Mouse (Mus musculus) kidney, postnatal 36 days (tissue): ENCODE data around the gene 6430550D23Rik.
"Not testable (repeated sequence)": the region's sequence is repeated elsewhere in the genome, so short reads cannot be mapped to it uniquely, and the experiment has no call there.

Experiments used
- DNase-seq, 2 experiments: peaks; one replicate each; pipeline ENCODE4 v3.0.0; 2021 to 2022; ENCODE audit warnings: mixed read lengths in 2 of 2

6430550D23Rik gene

DNA sequence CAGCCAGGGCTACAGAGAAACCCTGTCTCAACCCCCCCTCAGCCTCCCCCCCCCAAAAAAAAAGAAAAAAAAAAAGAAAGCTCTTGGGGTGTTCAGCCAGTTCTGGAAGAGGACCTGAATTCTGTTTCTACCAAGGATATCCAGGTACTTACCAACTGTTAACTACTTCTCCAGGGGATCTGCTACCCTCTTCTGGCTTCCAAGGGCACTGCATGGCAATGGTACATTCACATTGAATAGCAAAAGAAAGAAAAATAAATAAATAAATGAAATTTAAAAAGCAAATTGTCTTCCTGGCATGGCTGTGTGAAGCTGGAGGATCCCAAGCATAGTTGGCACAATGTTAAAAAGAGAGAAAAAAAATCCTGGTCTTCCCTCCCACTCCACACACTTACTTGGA lies 55.8 kb downstream of the 6430550D23Rik start:
- peak; percentile 81 to 86 for DNase-seq

DNA sequence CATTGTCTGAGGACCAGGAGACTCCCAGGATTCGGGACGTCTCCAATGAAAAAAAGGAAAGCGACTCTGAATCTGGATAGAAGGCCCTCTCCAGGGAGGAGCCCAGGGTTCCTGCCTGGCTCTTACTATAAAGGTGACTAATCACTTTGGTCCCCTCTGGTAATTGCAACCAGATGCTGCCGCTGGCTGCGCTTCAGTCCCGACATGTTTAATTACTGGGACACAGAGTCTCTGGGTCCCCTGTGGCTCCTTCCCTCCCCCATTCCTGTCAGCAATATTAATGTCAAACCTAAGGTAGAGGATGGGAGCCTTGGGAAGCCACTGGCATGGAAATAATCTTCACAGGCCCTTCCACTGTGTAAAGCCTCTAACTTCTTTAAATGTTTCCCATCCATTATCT lies 58.4 kb downstream of the 6430550D23Rik start:
- no peak for DNase-seq

DNA sequence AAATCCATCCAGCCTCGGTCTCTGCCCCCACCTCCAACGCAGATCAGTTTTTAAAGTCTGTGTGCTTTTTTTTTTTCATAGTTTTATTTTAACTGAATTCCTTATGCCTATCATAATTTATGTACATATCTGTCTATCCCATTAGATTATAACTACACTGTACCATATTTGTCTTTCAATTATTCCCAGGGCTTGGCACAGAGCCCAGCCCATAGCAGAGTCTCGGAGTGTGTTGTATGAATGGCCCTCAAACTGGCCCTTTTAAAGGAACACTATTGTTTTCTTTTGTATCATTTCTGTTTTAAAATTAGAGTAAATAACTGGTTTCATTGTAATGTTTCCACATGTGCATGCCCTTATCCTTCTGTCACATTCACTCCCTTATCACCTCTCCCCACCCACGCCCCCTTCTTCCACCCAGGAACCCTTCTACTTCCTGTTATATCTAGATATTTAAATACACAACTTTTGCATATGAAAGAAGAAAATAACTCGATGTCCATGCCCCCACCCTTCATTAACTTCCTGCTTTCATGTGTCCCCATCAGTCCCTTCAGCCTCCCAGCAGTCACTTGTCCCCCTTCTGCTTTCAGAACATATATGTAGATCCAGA lies 60.3 kb downstream of the 6430550D23Rik start:
- DNase-seq = peak in 1 of 2 experiments; percentile 18

DNA sequence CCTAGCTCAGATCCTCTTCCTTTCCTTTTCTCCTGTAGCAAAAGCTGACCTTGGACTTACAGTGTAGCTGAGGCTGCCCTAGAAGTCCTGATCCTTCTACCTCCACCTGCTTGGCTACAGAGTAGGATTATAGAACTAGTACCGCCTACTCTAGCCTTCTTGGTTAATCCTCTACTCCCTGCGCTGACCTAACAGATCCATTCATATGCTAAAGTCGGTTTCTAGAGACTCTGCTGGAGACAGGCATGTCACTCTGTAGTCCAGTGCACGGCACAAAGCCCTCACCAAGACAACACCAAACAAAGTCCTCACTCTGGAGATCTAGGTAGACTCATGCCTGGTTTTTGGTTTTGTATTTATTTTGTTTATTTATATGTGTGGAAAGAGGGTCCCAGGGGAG lies 61.3 kb downstream of the 6430550D23Rik start:
- DNase-seq = no peak

DNA sequence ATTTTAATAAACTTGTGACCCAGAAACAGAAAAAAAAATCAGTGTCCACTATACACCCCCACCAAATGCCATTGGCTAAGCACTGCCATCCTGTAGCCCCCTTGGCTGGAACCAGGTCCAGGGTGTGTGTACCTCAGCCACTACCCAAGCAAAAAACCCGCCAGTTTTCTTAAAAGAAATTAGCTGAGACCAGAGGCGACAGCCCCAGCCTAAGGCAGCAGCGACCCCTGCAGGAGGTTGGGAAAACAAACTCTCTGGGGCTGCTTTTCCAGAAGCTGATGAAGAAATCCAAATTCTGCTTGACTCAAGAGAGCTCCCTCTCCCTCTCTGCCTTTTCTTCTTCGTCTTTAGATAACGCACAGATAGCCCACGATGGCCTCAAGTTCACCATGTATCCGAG lies 61.7 kb downstream of the 6430550D23Rik start:
- peak; percentile 46 to 88 for DNase-seq

DNA sequence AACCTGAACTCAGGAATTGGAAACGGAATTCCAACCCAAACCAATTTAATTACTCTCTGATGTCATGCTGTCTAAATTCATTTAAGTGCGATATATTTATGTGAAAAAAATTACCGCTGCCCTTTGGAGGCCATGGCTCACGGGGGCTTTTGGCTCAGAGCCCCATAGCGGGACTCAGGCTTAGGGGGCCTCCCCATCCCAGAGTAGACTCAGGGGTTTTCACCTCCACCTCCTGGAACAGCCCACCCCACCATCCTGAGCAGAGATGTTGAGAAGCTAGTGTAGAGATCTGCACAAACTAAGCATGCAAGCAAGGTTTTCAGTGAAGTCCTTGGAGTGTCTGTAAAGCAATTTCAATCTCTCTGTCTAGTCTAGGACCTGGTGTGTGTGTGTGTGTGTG lies 62.2 kb downstream of the 6430550D23Rik start:
- no peak for DNase-seq

DNA sequence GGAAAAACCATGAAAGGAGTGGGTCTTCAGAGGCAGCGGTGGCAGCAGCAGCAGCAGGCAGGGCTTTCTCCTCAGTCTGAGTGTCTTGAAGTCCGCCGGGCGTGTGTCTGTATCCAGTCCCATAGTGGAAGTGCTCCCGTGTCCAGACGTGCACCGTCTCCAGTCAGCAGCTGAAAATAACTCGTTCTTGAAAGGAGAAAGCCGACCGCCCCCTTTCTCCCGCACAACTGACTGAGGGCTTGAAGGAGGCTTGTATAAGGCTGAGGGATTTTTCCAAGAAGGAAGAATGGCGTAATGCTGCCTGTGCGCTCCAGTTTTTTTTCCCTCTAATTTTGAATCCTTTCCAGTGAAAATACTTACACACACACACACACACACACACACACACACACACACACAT lies 62.7 kb downstream of the 6430550D23Rik start, which contains the start of gene Gdf5:
Gene Gdf5 (minus strand): TSS at position 244 of the 400 bp plus-strand sequence.
- no peak for DNase-seq

DNA sequence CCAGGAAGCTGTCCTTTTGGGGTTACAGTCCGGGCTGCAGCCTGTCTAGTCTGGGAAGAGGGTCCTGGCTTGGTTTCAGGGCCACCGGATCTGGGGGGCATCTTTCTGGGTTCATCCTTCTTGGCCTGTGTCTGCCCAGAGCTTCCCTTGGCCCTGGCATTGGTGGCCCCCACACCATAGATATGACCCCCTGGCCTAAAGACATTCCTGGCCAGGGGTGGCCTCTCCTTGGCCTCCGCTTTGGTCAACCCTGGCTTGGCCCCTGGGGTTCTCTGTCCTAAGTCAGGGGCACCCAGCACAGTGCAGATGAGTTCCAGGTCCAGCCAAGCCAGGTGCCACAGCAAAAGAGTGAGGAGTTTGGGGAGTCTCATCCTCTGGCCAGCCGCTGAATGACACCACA lies 63.1 kb downstream of the 6430550D23Rik start:
- no peak for DNase-seq

DNA sequence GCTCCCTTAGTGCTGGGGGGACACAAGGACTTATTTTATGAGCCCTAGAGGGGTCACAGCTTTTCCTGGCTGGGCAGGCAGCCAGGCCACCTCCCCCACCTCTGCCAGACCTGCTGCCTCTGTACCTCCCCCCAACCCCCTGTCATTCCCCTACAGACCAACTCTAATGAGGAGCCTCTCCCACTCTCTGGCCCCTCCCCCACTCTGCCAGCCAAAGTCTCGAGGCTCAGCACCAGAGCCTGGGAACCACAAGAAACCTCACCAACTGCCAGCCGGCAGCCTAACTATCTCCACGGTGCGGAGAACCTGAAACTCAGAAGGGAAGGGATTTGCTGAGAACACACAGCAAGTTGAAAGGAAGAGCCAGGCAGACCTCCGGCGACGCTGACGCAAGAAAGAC lies 64.3 kb downstream of the 6430550D23Rik start:
- peak in 1 of 2 experiments; percentile 19 for DNase-seq

DNA sequence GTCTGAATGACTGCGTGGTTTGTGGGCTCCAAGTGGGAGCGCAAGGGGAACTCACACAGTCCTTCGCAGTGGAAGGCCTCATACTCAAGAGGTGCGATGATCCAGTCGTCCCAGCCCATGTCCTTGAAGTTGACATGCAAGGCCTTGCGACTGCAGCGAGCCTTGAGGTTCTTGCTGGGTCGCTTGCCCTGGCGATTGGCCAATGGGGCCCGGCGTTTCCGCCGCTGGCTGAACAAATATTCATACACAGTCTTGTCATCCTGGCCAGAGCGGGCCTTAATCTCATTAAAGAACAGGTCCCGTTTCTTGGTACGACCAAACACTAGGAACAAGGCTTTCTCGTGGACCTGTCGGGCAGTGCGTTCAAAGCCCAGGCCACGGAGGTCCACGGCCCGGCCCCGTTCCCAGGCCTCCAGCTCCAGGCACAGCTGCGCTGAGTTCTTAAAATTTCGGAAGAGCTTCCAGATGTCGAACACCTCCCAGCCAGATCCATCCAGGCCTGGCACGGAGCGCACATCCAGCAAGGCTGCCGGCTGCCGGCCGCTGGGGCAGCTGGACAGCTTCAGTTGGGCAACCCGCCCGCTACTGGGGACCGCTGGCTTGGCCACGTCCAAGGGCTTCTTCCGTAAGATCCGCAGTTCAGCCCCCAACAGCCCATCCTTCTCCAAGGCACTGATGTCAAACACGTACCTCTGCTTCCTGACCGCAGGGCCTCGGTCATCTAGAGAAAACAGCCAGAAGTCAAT lies 65.9 kb downstream of the 6430550D23Rik start:
- DNase-seq = peak in 1 of 2 experiments; percentile 34

DNA sequence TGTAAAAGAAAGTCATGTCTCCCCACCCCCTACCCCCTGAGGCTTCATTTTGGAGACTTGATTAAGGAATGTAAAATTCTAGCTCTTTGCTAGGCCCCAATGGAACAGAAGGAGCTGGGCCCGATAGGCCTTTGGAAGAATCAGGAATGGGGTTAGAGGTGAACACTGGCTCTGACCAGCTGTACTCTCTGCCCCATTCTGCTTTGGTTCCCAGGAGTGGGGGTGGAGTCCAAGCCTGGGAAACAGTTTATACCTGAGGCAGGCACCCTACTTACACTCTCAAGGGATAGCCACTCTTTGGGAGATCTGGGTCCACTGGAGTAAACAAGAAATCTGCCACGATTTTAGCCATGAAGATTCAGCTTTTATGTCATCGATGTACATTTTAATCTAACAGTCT lies 67.1 kb downstream of the 6430550D23Rik start, which contains the start of gene Gm15557:
Gene Gm15557 (plus strand): TSS at position 48 of the 400 bp plus-strand sequence.
- no peak for DNase-seq

DNA sequence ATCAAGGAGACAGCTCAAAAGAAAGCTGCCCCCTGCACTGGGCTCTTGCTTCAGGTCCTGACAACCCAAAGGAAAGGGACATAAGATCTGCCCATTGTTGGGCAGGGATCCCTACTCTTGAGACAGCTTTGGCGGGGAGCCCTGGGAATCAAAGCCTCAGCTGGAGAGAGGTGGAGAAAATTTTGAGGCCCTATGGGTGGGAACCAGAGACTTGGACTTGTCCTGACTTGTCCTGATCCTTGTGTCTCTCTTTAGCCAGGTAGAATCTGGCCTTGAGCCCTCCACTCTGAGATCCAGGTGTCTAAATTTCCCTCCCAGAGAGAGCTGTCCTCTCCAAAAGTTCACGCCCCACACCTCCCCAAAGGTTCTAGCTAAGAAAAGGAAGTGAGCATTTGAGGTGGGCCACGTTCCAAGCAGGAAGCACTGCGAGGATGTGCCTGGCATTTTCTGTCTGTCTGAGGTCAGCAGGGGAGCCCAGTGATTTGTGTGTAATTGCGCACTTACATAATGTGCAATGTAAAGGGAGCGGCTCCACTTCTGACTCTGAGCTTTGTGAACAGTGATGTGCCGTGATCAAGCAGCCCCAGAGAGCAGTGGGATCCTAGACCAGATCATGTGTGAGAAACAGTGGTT lies 67.8 kb downstream of the 6430550D23Rik start:
- no peak for DNase-seq

DNA sequence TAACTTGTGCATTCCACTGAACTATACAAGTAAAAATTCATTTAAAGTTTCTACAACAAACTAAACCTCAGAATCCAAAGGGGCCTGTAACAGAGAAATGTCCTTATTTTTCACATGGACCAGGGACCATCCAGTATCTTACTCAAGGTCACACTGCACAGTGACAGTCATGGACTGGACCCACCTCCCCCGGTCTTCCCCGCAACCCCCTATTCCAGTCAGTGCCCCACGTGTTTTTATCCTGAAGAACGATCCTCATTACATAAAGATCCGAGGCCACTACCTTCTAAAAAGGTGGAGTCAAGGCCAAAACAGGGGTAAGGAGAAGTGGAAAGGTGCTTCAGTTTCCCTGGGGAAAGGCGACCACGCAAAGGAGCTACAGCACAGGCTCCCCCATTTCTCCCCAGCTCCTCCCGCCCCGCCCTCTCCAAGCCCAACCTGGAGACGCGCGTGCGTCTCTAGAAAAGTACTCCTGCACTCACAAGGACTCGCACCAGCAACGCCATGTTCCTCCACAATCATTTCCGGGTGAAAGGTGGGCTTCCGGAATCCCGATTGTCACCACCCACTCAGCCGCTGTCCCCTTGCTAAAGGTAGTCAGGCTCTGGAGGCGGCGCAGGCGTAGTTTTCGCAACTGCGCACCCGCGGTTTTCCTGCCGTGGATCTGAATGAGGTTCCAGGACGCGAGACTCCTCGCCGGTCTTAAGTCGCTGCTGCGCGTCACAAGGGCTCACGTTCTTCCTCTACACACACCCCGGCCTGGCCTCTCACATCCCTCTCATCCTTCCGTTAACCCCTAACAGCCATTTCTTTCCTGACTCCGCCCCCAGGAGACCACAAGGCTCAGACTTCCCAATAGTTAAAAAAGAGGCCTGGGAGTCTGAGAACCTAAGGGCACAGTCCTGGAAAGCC lies 78.0 kb downstream of the 6430550D23Rik start, which contains the start of gene Uqcc1:
Gene Uqcc1 (minus strand): TSS at position 780 of the 912 bp plus-strand sequence.
- DNase-seq = peak; percentile 96 to 98

DNA sequence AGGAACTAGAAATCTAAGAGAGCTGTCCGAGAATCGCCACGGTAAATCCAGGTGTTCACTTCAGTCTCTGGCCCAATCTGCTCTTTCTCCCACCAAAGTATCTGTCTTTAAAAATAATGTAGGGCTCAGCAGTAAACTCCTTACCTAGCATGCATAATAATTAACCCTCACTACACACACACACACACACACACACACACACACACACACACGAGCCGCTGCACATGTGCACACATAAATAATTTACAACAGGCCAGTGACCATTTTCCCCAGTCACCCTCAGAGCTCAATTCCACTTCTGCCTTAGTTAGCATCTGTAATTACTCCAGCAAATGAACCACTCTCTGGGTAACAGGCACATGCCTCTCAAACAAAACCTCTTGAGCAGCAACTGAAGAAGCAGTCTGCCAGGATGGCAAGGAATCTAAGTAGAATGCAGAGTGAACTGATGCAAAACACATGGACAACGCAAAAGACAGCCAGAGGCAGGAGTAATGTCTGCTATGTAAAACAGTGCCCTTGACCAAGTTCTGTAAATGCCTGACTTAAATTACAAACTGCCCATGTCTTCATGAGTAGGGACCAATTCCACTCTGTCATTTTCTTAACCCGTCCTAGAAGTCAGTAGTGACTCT lies 78.9 kb downstream of the 6430550D23Rik start:
- peak; percentile 58 to 69 for DNase-seq

DNA sequence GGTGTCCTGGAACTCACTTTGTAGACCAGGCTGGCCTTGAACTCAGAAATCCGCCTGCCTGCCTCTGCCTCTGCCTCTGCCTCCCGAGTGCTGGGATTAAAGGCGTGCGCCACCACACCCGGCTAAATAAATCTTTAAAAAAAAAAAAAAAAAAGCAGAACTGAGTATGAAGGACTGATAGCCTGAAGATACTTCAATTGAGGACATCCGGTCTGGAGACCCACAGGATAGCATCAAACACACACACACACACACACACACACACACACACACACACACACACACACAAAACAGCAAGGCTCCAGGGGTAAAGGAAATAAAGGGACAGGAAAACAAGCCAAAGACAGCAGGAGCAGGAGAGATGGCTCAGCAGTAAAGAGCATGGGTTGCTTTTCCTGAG lies 82.6 kb downstream of the 6430550D23Rik start:
- not testable (repeated sequence) for DNase-seq
